Mouse (Mus musculus): ENCODE measurements around the gene Lipn.
A peak's percentile ranks its signal among the peaks of the same experiment; 100 is the strongest.

- TF ChIP-seq CTCF (IDR thresholded peaks at IDR 0.05 in 2 of 3, conservative IDR thresholded peaks at IDR 0.05 in 1 of 3; ENCODE audit: control insufficient read depth in 1 of 3, insufficient read depth in 1 of 3, low read depth in 2 of 3, low read length in 3 of 3, poor library complexity in 1 of 3, severe bottlenecking in 1 of 3) = peak in 2 of 3 experiments; percentile 14 to 35; a peak in 3 of 6 replicates
- no peak for TF ChIP-seq POLR2A (IDR thresholded peaks at IDR 0.05; ENCODE audit: control insufficient read depth in 1 of 2, insufficient read depth in 1 of 2, low read depth in 1 of 2, low read length in 2 of 2, poor library complexity in 1 of 2)
- no peak for TF ChIP-seq GATA1 (IDR thresholded peaks at IDR 0.05; ENCODE audit: low read depth, low read length)
- no peak for TF ChIP-seq USF2 (IDR thresholded peaks at IDR 0.05; ENCODE audit: borderline replicate concordance in 1 of 2, insufficient read depth in 1 of 2, low read depth in 1 of 2, low read length in 2 of 2)
- no peak for TF ChIP-seq NRF1 (IDR thresholded peaks at IDR 0.05; ENCODE audit: insufficient read depth, low read depth, low read length, poor library complexity, severe bottlenecking)
- no peak for TF ChIP-seq ZNF384 (IDR thresholded peaks at IDR 0.05; ENCODE audit: low read depth, low read length)
- TF ChIP-seq USF1 (IDR thresholded peaks at IDR 0.05; ENCODE audit: low read depth, low read length) = no peak
- no peak for TF ChIP-seq MEF2A (IDR thresholded peaks at IDR 0.05; ENCODE audit: extremely low read depth, insufficient replicate concordance, low read depth, low read length, poor library complexity, severe bottlenecking)
- no peak for TF ChIP-seq RCOR1 (IDR thresholded peaks at IDR 0.05; ENCODE audit: low read depth, low read length)
- TF ChIP-seq MYC (IDR thresholded peaks at IDR 0.05; ENCODE audit: low read depth, low read length) = no peak
These were observed 44.4 kb upstream of the Lipn start for GRCm38 (mm10) chr19:34022759-34023158.

Measured in MEL (cell line).